Mouse (Mus musculus) kidney, embryonic 14.5 days (tissue): Measurements from ENCODE around the gene Dact2. TPM values are rescaled to one million over a fixed set of nuclear protein-coding genes. Genes with fewer than 3 reads are reported as not detected.
A peak's percentile ranks its signal among the peaks of the same experiment; 100 is the strongest.

Source experiments
- ATAC-seq: fragments of 200-750 bp; cut with Nextera tagmentation; 2 replicates; pipeline ENCODE4 v1.8.0; 2017; ENCODE audit warnings: moderate number of reproducible peaks, mild to moderate bottlenecking, moderate TSS enrichment, moderate library complexity; ENCODE audit not compliant: low FRiP score, low TSS enrichment
- H3K27ac ChIP-seq: fragments of 300-500 bp; sonication (generic); 2 replicates; pipeline ENCODE4 v1.5.1; 2014; ENCODE audit warnings: low read depth, mild to moderate bottlenecking, low read length, moderate library complexity, mixed read lengths
- H3K27me3 ChIP-seq: fragments of 300-500 bp; sonication (generic); 2 replicates; pipeline ENCODE4 v1.6.1; 2014; ENCODE audit warnings: mild to moderate bottlenecking, low read length; ENCODE audit not compliant: control insufficient read depth, insufficient read depth
- H3K36me3 ChIP-seq: fragments of 300-500 bp; sonication (generic); 2 replicates; pipeline ENCODE4 v1.6.1; 2014; ENCODE audit warnings: low read length, mixed read lengths; ENCODE audit not compliant: control insufficient read depth, insufficient read depth
- H3K4me1 ChIP-seq: fragments of 300-500 bp; sonication (generic); 2 replicates; pipeline ENCODE4 v1.6.1; 2014; ENCODE audit warnings: low read length, mixed read lengths; ENCODE audit not compliant: control insufficient read depth, insufficient read depth
- H3K4me2 ChIP-seq: fragments of 300-500 bp; sonication (generic); replicated peaks from 2 replicates; pipeline ENCODE4 v1.6.1; 2014; ENCODE audit warnings: low read depth, mild to moderate bottlenecking, low read length
- H3K4me3 ChIP-seq: fragments of 300-500 bp; sonication (generic); 2 replicates; pipeline ENCODE4 v1.5.1; 2014; ENCODE audit warnings: mild to moderate bottlenecking, low read length
- H3K9ac ChIP-seq: fragments of 300-500 bp; sonication (generic); 2 replicates; pipeline ENCODE4 v1.6.1; 2014; ENCODE audit warnings: low read depth, mild to moderate bottlenecking, low read length, moderate library complexity
- H3K9me3 ChIP-seq: fragments of 300-500 bp; sonication (generic); 2 replicates; pipeline ENCODE4 v1.6.1; 2016; ENCODE audit warnings: low read length; ENCODE audit not compliant: control insufficient read depth
- WGBS: fragments of 180-500 bp; shearing (Covaris S2); extraction: QIAGEN DNeasy Blood & Tissue Kit; methylation state at CpG from one replicate; pipeline ENCODE4 v1.1.7; 2014; 5-methylcytosine and 5-hydroxymethylcytosine counted together
- polyA plus RNA-seq: library from polyadenylated mRNA; unstranded; fragments of >200 nt; fragmentation: Nextera tagmentation; extraction: Ambion mirVana; gene quantifications from 2 replicates; pipeline ENCODE4 v1.2.1, GENCODE M21; 2014

The Dact2 gene
- polyA plus RNA-seq, 1 experiment from 2014 or later = 21.0 TPM

- 83% methylated on average over 3 of the region's 3 CpGs for WGBS
- peaks cover 81% of the 10 kb centered on the region for H3K4me1 ChIP-seq
- H3K9ac ChIP-seq = no peak overlapping the region
- H3K36me3 ChIP-seq = no peaks in the 10 kb centered on the region
- H3K27me3 ChIP-seq = no peaks in the 10 kb centered on the region
- no peak overlapping the region for H3K4me3 ChIP-seq
- H3K27ac ChIP-seq = no peak overlapping the region
- H3K4me2 ChIP-seq = no peak overlapping the region
- H3K9me3 ChIP-seq = no peaks in the 10 kb centered on the region
- ATAC-seq = no peak
Observed at GRCm38 (mm10) chr17:14174401-14174800, 29.7 kb downstream of the Dact2 start.

GRCm38 (mm10) chr17:14173459-14173858 is 30.6 kb downstream of the Dact2 start:
- H3K4me1 ChIP-seq = peaks cover 74% of the 10 kb centered on the region
- WGBS = 12% methylated on average over 1 of the region's 1 CpGs
- no peak overlapping the region; the same call in 1 of the 2 replicates for H3K4me2 ChIP-seq
- no peaks in the 10 kb centered on the region for H3K36me3 ChIP-seq
- H3K27ac ChIP-seq = peak overlapping the region; percentile 47; the same call in 1 of the 2 replicates
- no peak overlapping the region for H3K9ac ChIP-seq
- no peak overlapping the region for H3K4me3 ChIP-seq
- no peaks in the 10 kb centered on the region for H3K9me3 ChIP-seq
- ATAC-seq = peak; percentile 15; the same call in 1 of the 2 replicates
- H3K27me3 ChIP-seq = no peaks in the 10 kb centered on the region

- Histone ChIP-seq H3K4me2 (no peak overlapping the region), H3K27ac (peak overlapping the region; percentile 47; the same call in 1 of the 2 replicates), H3K9ac (no peak overlapping the region), H3K4me3 (no peak overlapping the region), H3K27me3 (no peaks in the 10 kb centered on the region), H3K9me3 (no peaks in the 10 kb centered on the region), H3K4me1 (peaks cover 71% of the 10 kb centered on the region), H3K36me3 (no peaks in the 10 kb centered on the region)
- no peak for ATAC-seq
Observed at GRCm38 (mm10) chr17:14172731-14173130, 31.4 kb downstream of the Dact2 start.

- no peak for ATAC-seq
- 0 out of 2 replicates have a peak, but pooled peaks cover 3% of the 10 kb centered on the region for H3K27me3 ChIP-seq
- H3K4me1 ChIP-seq = peaks cover 71% of the 10 kb centered on the region
- no peak overlapping the region for H3K9ac ChIP-seq
- H3K4me3 ChIP-seq = no peak overlapping the region
- no peaks in the 10 kb centered on the region for H3K36me3 ChIP-seq
- no peak overlapping the region for H3K4me2 ChIP-seq
- H3K9me3 ChIP-seq = no peaks in the 10 kb centered on the region
- WGBS = 49% methylated on average over 3 of the region's 3 CpGs
- peak overlapping the region; percentile 47; the same call in 1 of the 2 replicates for H3K27ac ChIP-seq
Observed at GRCm38 (mm10) chr17:14172184-14172583, 31.9 kb downstream of the Dact2 start.

- ATAC-seq = no peak
- H3K27me3 ChIP-seq = peaks cover 3% of the 10 kb centered on the region; the same call in 1 of the 2 replicates
- H3K9me3 ChIP-seq = no peaks in the 10 kb centered on the region
- no peak overlapping the region for H3K4me3 ChIP-seq
- no peak overlapping the region for H3K4me2 ChIP-seq
- H3K36me3 ChIP-seq = no peaks in the 10 kb centered on the region
- H3K4me1 ChIP-seq = peaks cover 74% of the 10 kb centered on the region
- no peak overlapping the region for H3K9ac ChIP-seq
- WGBS = 21% methylated on average over 5 of the region's 5 CpGs
- H3K27ac ChIP-seq = peak overlapping the region; percentile 5; the same call in 1 of the 2 replicates
Observed at GRCm38 (mm10) chr17:14170961-14171479, 33.1 kb downstream of the Dact2 start.

- Histone ChIP-seq H3K36me3 (no peaks in the 10 kb centered on the region), H3K9me3 (no peaks in the 10 kb centered on the region), H3K4me2 (no peak overlapping the region), H3K4me3 (no peak overlapping the region), H3K27me3 (peaks cover 3% of the 10 kb centered on the region), H3K27ac (no peak overlapping the region), H3K9ac (no peak overlapping the region), H3K4me1 (peaks cover 81% of the 10 kb centered on the region)
- ATAC-seq = no peak
- WGBS = 73% methylated on average over 11 of the region's 11 CpGs
Observed at GRCm38 (mm10) chr17:14169431-14169830, 34.7 kb downstream of the Dact2 start.

- H3K4me3 ChIP-seq = no peak overlapping the region
- H3K4me1 ChIP-seq = peaks cover 68% of the 10 kb centered on the region
- H3K4me2 ChIP-seq = no peak overlapping the region
- no peak overlapping the region for H3K27ac ChIP-seq
- H3K9me3 ChIP-seq = no peaks in the 10 kb centered on the region
- WGBS = 63% methylated on average over 5 of the region's 5 CpGs
- no peak for ATAC-seq
- no peaks in the 10 kb centered on the region for H3K36me3 ChIP-seq
- no peak overlapping the region for H3K9ac ChIP-seq
- H3K27me3 ChIP-seq = peaks cover 5% of the 10 kb centered on the region
Observed at GRCm38 (mm10) chr17:14167594-14167993, 36.5 kb downstream of the Dact2 start.

GRCm38 (mm10) chr17:14166746-14167432 is 37.2 kb downstream of the Dact2 start:
- Histone ChIP-seq H3K36me3 (no peaks in the 10 kb centered on the region), H3K9me3 (no peaks in the 10 kb centered on the region), H3K9ac (no peak overlapping the region), H3K27me3 (peaks cover 7% of the 10 kb centered on the region), H3K4me3 (no peak overlapping the region), H3K4me1 (peaks cover 61% of the 10 kb centered on the region), H3K27ac (no peak overlapping the region), H3K4me2 (no peak overlapping the region)
- WGBS = 57% methylated on average over 6 of the region's 6 CpGs
- ATAC-seq = no peak

GRCm38 (mm10) chr17:14165934-14166610 is 38.0 kb downstream of the Dact2 start:
- Histone ChIP-seq H3K36me3 (no peaks in the 10 kb centered on the region), H3K4me3 (no peak overlapping the region), H3K27me3 (peaks cover 7% of the 10 kb centered on the region), H3K4me1 (peaks cover 54% of the 10 kb centered on the region), H3K9ac (no peak overlapping the region), H3K27ac (peak overlapping the region; percentile 67; the same call in 1 of the 2 replicates), H3K4me2 (peak overlapping the region; percentile 1), H3K9me3 (no peaks in the 10 kb centered on the region)
- 32% methylated on average over 9 of the region's 9 CpGs for WGBS
- ATAC-seq = no peak
